Mouse (Mus musculus): Measurements from ENCODE around the gene Phf3. TPM values are rescaled to one million over a fixed set of nuclear protein-coding genes. Genes with fewer than 3 reads are reported as not detected.
"Not testable (repeated sequence)": the region's sequence is repeated elsewhere in the genome, so short reads cannot be mapped to it uniquely, and the experiment has no call there.

Phf3 gene
- polyA plus RNA-seq, 1 experiment from 2014 or later = 37.8 TPM

GRCm38 (mm10) chr1:30898691-30899090 lies 25.0 kb upstream of the Phf3 start:
- no peaks in the 10 kb centered on the region for H3K4me1 ChIP-seq (ENCODE audit: control insufficient read depth in 2 of 2, insufficient read depth in 2 of 2, low read length in 2 of 2)
- H3K27me3 ChIP-seq (ENCODE audit: control insufficient read depth, insufficient read depth, low read length) = no peaks in the 10 kb centered on the region
- H3K4me3 ChIP-seq (ENCODE audit: control insufficient read depth in 1 of 2, insufficient read depth in 1 of 2, low read depth in 1 of 2, low read length in 2 of 2) = no peak overlapping the region
- H3K27ac ChIP-seq (replicated peaks in 1 of 2; ENCODE audit: control insufficient read depth in 1 of 2, insufficient read depth in 1 of 2, low read depth in 2 of 2, low read length in 2 of 2) = no peak overlapping the region
- no peak overlapping the region for H3K9ac ChIP-seq (ENCODE audit: low read length)
- WGBS = 61% methylated on average over 2 of the region's 2 CpGs
- no peaks in the 10 kb centered on the region for H3K36me3 ChIP-seq (ENCODE audit: control insufficient read depth, insufficient read depth, low read length)
- H3K9me3 ChIP-seq (ENCODE audit: control insufficient read depth, low read length) = no peaks in the 10 kb centered on the region
- H3K4me2 ChIP-seq (ENCODE audit: low read length) = no peak overlapping the region
- ATAC-seq (ENCODE audit: insufficient number of reproducible peaks, insufficient read depth, low FRiP score, low read depth) = no peak

GRCm38 (mm10) chr1:30895366-30895765 lies 21.6 kb upstream of the Phf3 start:
- H3K4me3 ChIP-seq (ENCODE audit: control insufficient read depth in 1 of 2, insufficient read depth in 1 of 2, low read depth in 1 of 2, low read length in 2 of 2); H3K4me1 ChIP-seq (ENCODE audit: control insufficient read depth in 2 of 2, insufficient read depth in 2 of 2, low read length in 2 of 2); H3K9ac ChIP-seq (ENCODE audit: low read length); H3K27me3 ChIP-seq (ENCODE audit: control insufficient read depth, insufficient read depth, low read length); H3K36me3 ChIP-seq (ENCODE audit: control insufficient read depth, insufficient read depth, low read length); H3K4me2 ChIP-seq (ENCODE audit: low read length); ATAC-seq (ENCODE audit: insufficient number of reproducible peaks, insufficient read depth, low FRiP score, low read depth); H3K27ac ChIP-seq (replicated peaks in 1 of 2; ENCODE audit: control insufficient read depth in 1 of 2, insufficient read depth in 1 of 2, low read depth in 2 of 2, low read length in 2 of 2); H3K9me3 ChIP-seq (ENCODE audit: control insufficient read depth, low read length): not testable (repeated sequence)

- not testable (repeated sequence) for ATAC-seq (ENCODE audit: insufficient number of reproducible peaks, insufficient read depth, low FRiP score, low read depth); H3K4me1 ChIP-seq (ENCODE audit: control insufficient read depth in 2 of 2, insufficient read depth in 2 of 2, low read length in 2 of 2); H3K27me3 ChIP-seq (ENCODE audit: control insufficient read depth, insufficient read depth, low read length); H3K4me2 ChIP-seq (ENCODE audit: low read length); H3K9ac ChIP-seq (ENCODE audit: low read length); H3K27ac ChIP-seq (replicated peaks in 1 of 2; ENCODE audit: control insufficient read depth in 1 of 2, insufficient read depth in 1 of 2, low read depth in 2 of 2, low read length in 2 of 2); H3K4me3 ChIP-seq (ENCODE audit: control insufficient read depth in 1 of 2, insufficient read depth in 1 of 2, low read depth in 1 of 2, low read length in 2 of 2); H3K9me3 ChIP-seq (ENCODE audit: control insufficient read depth, low read length); H3K36me3 ChIP-seq (ENCODE audit: control insufficient read depth, insufficient read depth, low read length)
- 92% methylated on average over 1 of the region's 1 CpGs for WGBS
Observed at GRCm38 (mm10) chr1:30883806-30884205, 10.1 kb upstream of the Phf3 start.

GRCm38 (mm10) chr1:30875746-30876145 lies 2.0 kb upstream of the Phf3 start:
- Histone ChIP-seq H3K27me3 (ENCODE audit: control insufficient read depth, insufficient read depth, low read length) (no peaks in the 10 kb centered on the region), H3K4me2 (ENCODE audit: low read length) (no peak overlapping the region), H3K9ac (ENCODE audit: low read length) (no peak overlapping the region), H3K4me1 (ENCODE audit: control insufficient read depth in 2 of 2, insufficient read depth in 2 of 2, low read length in 2 of 2) (peaks cover 0 to 10% of the 10 kb centered on the region in 2 experiments; a peak in 2 of 4 replicates), H3K9me3 (ENCODE audit: control insufficient read depth, low read length) (no peaks in the 10 kb centered on the region), H3K27ac (replicated peaks in 1 of 2; ENCODE audit: control insufficient read depth in 1 of 2, insufficient read depth in 1 of 2, low read depth in 2 of 2, low read length in 2 of 2) (no peak overlapping the region), H3K4me3 (ENCODE audit: control insufficient read depth in 1 of 2, insufficient read depth in 1 of 2, low read depth in 1 of 2, low read length in 2 of 2) (no peak overlapping the region), H3K36me3 (ENCODE audit: control insufficient read depth, insufficient read depth, low read length) (no peaks in the 10 kb centered on the region)
- ATAC-seq (ENCODE audit: insufficient number of reproducible peaks, insufficient read depth, low FRiP score, low read depth) = no peak

- WGBS = 48% methylated on average over 15 of the region's 15 CpGs
- Histone ChIP-seq H3K4me3 (ENCODE audit: control insufficient read depth in 1 of 2, insufficient read depth in 1 of 2, low read depth in 1 of 2, low read length in 2 of 2) (peak overlapping the region; percentile 93 to 94), H3K36me3 (ENCODE audit: control insufficient read depth, insufficient read depth, low read length) (no peaks in the 10 kb centered on the region), H3K4me1 (ENCODE audit: control insufficient read depth in 2 of 2, insufficient read depth in 2 of 2, low read length in 2 of 2) (peaks cover 0 to 10% of the 10 kb centered on the region in 2 experiments; a peak in 2 of 4 replicates), H3K4me2 (ENCODE audit: low read length) (peak overlapping the region; percentile 70), H3K9ac (ENCODE audit: low read length) (peak overlapping the region; percentile 97), H3K27ac (replicated peaks in 1 of 2; ENCODE audit: control insufficient read depth in 1 of 2, insufficient read depth in 1 of 2, low read depth in 2 of 2, low read length in 2 of 2) (peak overlapping the region; percentile 98), H3K9me3 (ENCODE audit: control insufficient read depth, low read length) (no peaks in the 10 kb centered on the region), H3K27me3 (ENCODE audit: control insufficient read depth, insufficient read depth, low read length) (no peaks in the 10 kb centered on the region)
- no peak for ATAC-seq (ENCODE audit: insufficient number of reproducible peaks, insufficient read depth, low FRiP score, low read depth)
Observed at GRCm38 (mm10) chr1:30874261-30875131, 775 bp upstream of the Phf3 start.

GRCm38 (mm10) chr1:30872836-30873540 lies 733 bp downstream of the Phf3 start:
- Histone ChIP-seq H3K4me2 (ENCODE audit: low read length) (peak overlapping the region; percentile 76), H3K4me1 (ENCODE audit: control insufficient read depth in 2 of 2, insufficient read depth in 2 of 2, low read length in 2 of 2) (peaks cover 0 to 17% of the 10 kb centered on the region in 2 experiments; a peak in 2 of 4 replicates), H3K9me3 (ENCODE audit: control insufficient read depth, low read length) (no peaks in the 10 kb centered on the region), H3K36me3 (ENCODE audit: control insufficient read depth, insufficient read depth, low read length) (no peaks in the 10 kb centered on the region), H3K27ac (replicated peaks in 1 of 2; ENCODE audit: control insufficient read depth in 1 of 2, insufficient read depth in 1 of 2, low read depth in 2 of 2, low read length in 2 of 2) (peak overlapping the region; percentile 98), H3K9ac (ENCODE audit: low read length) (peak overlapping the region; percentile 97), H3K27me3 (ENCODE audit: control insufficient read depth, insufficient read depth, low read length) (no peaks in the 10 kb centered on the region), H3K4me3 (ENCODE audit: control insufficient read depth in 1 of 2, insufficient read depth in 1 of 2, low read depth in 1 of 2, low read length in 2 of 2) (peak overlapping the region; percentile 93 to 94)
- ATAC-seq (ENCODE audit: insufficient number of reproducible peaks, insufficient read depth, low FRiP score, low read depth) = peak; percentile 80; the same call in 1 of the 2 replicates
- WGBS = under 1% methylated on average over 63 of the region's 79 CpGs

- no peak overlapping the region for H3K4me2 ChIP-seq (ENCODE audit: low read length)
- H3K9ac ChIP-seq (ENCODE audit: low read length) = no peak overlapping the region
- H3K27me3 ChIP-seq (ENCODE audit: control insufficient read depth, insufficient read depth, low read length) = no peaks in the 10 kb centered on the region
- no peaks in the 10 kb centered on the region for H3K9me3 ChIP-seq (ENCODE audit: control insufficient read depth, low read length)
- H3K4me3 ChIP-seq (ENCODE audit: control insufficient read depth in 1 of 2, insufficient read depth in 1 of 2, low read depth in 1 of 2, low read length in 2 of 2) = no peak overlapping the region
- WGBS = 79% methylated on average over 4 of the region's 4 CpGs
- ATAC-seq (ENCODE audit: insufficient number of reproducible peaks, insufficient read depth, low FRiP score, low read depth) = no peak
- H3K4me1 ChIP-seq (ENCODE audit: control insufficient read depth in 2 of 2, insufficient read depth in 2 of 2, low read length in 2 of 2) = peaks cover 2 to 17% of the 10 kb centered on the region in 2 experiments; a peak in 3 of 4 replicates
- H3K36me3 ChIP-seq (ENCODE audit: control insufficient read depth, insufficient read depth, low read length) = no peaks in the 10 kb centered on the region
- H3K27ac ChIP-seq (replicated peaks in 1 of 2; ENCODE audit: control insufficient read depth in 1 of 2, insufficient read depth in 1 of 2, low read depth in 2 of 2, low read length in 2 of 2) = no peak overlapping the region
Observed at GRCm38 (mm10) chr1:30867786-30868185, 5.9 kb downstream of the Phf3 start.

All from heart, embryonic 14.5 days (tissue).